Mouse (Mus musculus): ENCODE data around the gene Cmip. TPM values are rescaled to one million over a fixed set of nuclear protein-coding genes. Genes with fewer than 3 reads are reported as not detected.

The Cmip gene
- polyA plus RNA-seq, 1 experiment from 2014 or later: 87.3 TPM

DNA sequence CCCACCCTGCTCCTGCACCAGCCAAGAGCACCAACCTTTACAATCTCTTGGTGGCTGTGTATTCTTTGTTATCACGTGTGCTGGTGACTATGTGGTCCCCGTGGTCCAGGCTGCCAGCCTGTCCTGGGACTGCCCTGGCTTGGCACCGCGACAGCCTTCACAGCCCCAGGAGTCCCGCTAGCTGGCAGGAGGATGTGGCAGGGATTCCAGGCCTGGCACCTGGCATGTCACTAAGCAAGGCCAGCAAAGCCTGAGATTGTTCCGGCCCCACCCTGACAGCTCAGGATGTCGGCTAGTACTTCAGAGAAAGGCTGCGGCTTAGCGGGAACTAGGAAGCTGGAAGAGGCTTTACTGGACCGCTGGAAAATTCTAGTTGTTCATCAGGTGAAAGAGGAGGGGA, 106.4 kb downstream of the Cmip start:
- H3K27ac ChIP-seq: 0 out of 2 replicates have a peak overlapping the region, but pooled peaks have one; percentile 12
- H3K9me3 ChIP-seq: no peaks in the 10 kb centered on the region
- H3K4me2 ChIP-seq: no peak overlapping the region
- H3K36me3 ChIP-seq: no peaks in the 10 kb centered on the region
- peaks cover 65% of the 10 kb centered on the region for H3K4me1 ChIP-seq (replicated peaks)
- WGBS: 84% methylated on average over 10 of the region's 10 CpGs
- H3K4me3 ChIP-seq: no peak overlapping the region
- no peaks in the 10 kb centered on the region for H3K27me3 ChIP-seq
- H3K9ac ChIP-seq: no peak overlapping the region
- no peak for ATAC-seq (ENCODE audit: low FRiP score)

GRCm38 (mm10) chr8:117364374-117365160, 107.7 kb downstream of the Cmip start:
- H3K4me3 ChIP-seq: no peak overlapping the region
- no peak for ATAC-seq (ENCODE audit: low FRiP score)
- peaks cover 77% of the 10 kb centered on the region for H3K4me1 ChIP-seq (replicated peaks)
- no peaks in the 10 kb centered on the region for H3K9me3 ChIP-seq
- H3K27me3 ChIP-seq: no peaks in the 10 kb centered on the region
- no peaks in the 10 kb centered on the region for H3K36me3 ChIP-seq
- H3K27ac ChIP-seq: peak overlapping the region; percentile 40; the same call in 1 of the 2 replicates
- 86% methylated on average over 19 of the region's 19 CpGs for WGBS
- no peak overlapping the region for H3K4me2 ChIP-seq
- no peak overlapping the region for H3K9ac ChIP-seq

DNA sequence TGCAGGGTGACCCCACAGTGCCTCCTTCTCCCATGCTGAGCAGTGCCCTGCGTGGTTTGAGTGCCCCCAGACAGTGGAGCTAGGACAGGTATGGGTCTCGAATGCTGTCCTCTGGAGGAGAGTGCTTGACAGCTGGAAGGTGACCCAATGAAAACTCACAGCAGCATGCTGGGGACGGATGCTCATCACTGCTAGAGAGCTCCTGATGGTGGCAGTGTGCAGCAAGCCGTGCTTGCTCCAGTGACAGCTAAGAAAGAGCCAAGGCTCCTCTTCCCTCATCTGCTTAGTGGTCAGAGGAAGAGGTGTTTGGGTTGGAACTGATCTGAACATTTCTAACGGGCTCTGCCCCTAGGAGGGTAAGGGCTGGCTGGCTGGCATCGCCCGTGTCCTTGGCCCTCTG, 109.6 kb downstream of the Cmip start:
- Histone ChIP-seq H3K27ac (peak overlapping the region; percentile 37; the same call in 1 of the 2 replicates), H3K36me3 (no peaks in the 10 kb centered on the region), H3K9ac (no peak overlapping the region), H3K27me3 (no peaks in the 10 kb centered on the region), H3K9me3 (no peaks in the 10 kb centered on the region), H3K4me2 (no peak overlapping the region), H3K4me1 (replicated peaks) (peaks cover 90% of the 10 kb centered on the region), H3K4me3 (no peak overlapping the region)
- ATAC-seq (ENCODE audit: low FRiP score): no peak
- 63% methylated on average over 7 of the region's 7 CpGs for WGBS

DNA sequence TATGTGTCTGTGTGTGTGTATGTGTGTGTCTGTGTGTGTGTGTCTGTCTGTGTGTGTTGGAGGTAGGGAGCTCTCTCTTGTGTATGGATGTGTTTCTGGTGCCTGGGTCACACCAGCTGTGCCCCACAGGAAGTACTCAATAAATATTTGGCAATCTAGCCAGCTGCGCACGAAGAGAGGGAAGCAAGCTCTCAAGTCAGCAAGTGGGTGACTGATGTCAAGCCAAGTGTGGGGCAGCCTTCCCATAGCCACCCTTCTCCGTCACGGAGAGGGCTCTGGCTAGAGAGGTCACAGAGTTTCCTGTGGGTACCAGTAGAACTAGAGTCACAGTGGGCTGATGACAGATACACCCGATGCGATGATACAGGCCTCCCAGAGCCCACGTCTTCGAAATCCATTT, 110.6 kb downstream of the Cmip start:
- H3K27ac ChIP-seq: no peak overlapping the region
- H3K27me3 ChIP-seq: no peaks in the 10 kb centered on the region
- no peaks in the 10 kb centered on the region for H3K9me3 ChIP-seq
- H3K36me3 ChIP-seq: no peaks in the 10 kb centered on the region
- 82% methylated on average over 8 of the region's 8 CpGs for WGBS
- H3K4me2 ChIP-seq: no peak overlapping the region
- H3K4me3 ChIP-seq: no peak overlapping the region
- ATAC-seq (ENCODE audit: low FRiP score): no peak
- H3K9ac ChIP-seq: no peak overlapping the region
- peaks cover 90% of the 10 kb centered on the region for H3K4me1 ChIP-seq (replicated peaks)

GRCm38 (mm10) chr8:117368781-117369180, 111.9 kb downstream of the Cmip start:
- ATAC-seq (ENCODE audit: low FRiP score): no peak
- H3K4me3 ChIP-seq: no peak overlapping the region
- H3K27me3 ChIP-seq: no peaks in the 10 kb centered on the region
- H3K4me1 ChIP-seq (replicated peaks): peaks cover 89% of the 10 kb centered on the region
- H3K4me2 ChIP-seq: no peak overlapping the region
- no peak overlapping the region for H3K27ac ChIP-seq
- no peaks in the 10 kb centered on the region for H3K9me3 ChIP-seq
- no peaks in the 10 kb centered on the region for H3K36me3 ChIP-seq
- WGBS: 85% methylated on average over 8 of the region's 8 CpGs
- no peak overlapping the region for H3K9ac ChIP-seq

DNA sequence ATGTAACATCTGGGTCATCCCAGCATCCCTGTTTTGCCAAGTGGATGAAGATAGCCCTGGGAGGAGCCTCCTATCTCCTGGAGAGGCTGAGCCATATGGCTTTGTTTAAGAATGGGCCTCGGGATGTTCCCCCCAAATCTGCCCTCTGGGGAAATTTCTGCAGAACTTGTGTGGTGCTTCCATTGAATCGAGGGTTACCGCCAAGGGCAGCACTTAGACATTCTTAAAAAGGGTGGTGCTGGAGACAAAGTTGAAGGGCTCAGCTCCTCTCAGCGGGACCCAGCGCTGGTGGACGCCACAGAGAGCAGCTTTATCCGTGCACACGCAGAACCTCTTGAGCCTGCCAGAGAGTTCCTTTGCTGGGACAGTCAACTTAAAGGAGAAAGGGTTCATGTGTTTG, 113.1 kb downstream of the Cmip start:
- Histone ChIP-seq H3K4me2 (no peak overlapping the region), H3K4me1 (replicated peaks) (peaks cover 83% of the 10 kb centered on the region), H3K4me3 (no peak overlapping the region), H3K9me3 (no peaks in the 10 kb centered on the region), H3K36me3 (no peaks in the 10 kb centered on the region), H3K27me3 (no peaks in the 10 kb centered on the region), H3K9ac (no peak overlapping the region), H3K27ac (peak overlapping the region; percentile 79)
- 76% methylated on average over 8 of the region's 8 CpGs for WGBS
- no peak for ATAC-seq (ENCODE audit: low FRiP score)

GRCm38 (mm10) chr8:117371189-117371588, 114.3 kb downstream of the Cmip start:
- peaks cover 87% of the 10 kb centered on the region for H3K4me1 ChIP-seq (replicated peaks)
- H3K36me3 ChIP-seq: no peaks in the 10 kb centered on the region
- H3K4me2 ChIP-seq: no peak overlapping the region
- H3K27ac ChIP-seq: peak overlapping the region; percentile 79; the same call in 1 of the 2 replicates
- WGBS: 62% methylated on average over 7 of the region's 7 CpGs
- peak; percentile 31; the same call in 1 of the 2 replicates for ATAC-seq (ENCODE audit: low FRiP score)
- H3K9me3 ChIP-seq: no peaks in the 10 kb centered on the region
- no peaks in the 10 kb centered on the region for H3K27me3 ChIP-seq
- no peak overlapping the region for H3K9ac ChIP-seq
- H3K4me3 ChIP-seq: no peak overlapping the region

DNA sequence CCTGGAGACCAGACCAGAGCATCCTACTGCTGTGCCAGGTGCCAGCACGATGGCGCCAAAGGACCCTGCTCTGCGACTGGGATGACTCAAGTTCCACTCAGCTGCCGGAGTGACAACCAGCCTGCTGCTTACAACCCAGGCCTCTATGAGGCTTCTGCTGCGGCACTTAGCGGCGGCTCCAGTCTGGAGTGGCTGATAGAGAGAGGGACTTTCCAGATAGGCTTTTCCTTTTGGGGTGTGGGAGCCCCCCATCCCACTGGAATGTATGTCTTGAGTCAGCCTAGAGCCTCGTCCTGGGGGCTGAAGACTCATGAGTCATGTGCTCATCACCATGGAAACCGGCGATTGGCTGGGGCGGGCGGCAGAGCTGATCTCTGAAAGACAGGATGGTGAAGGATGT, 115.2 kb downstream of the Cmip start:
- Histone ChIP-seq H3K4me3 (no peak overlapping the region), H3K4me1 (replicated peaks) (peaks cover 87% of the 10 kb centered on the region), H3K27me3 (no peaks in the 10 kb centered on the region), H3K4me2 (no peak overlapping the region), H3K27ac (peak overlapping the region; percentile 79), H3K36me3 (0 out of 2 replicates have a peak, but pooled peaks cover under 1% of the 10 kb centered on the region), H3K9me3 (no peaks in the 10 kb centered on the region), H3K9ac (no peak overlapping the region)
- 0 out of 2 replicates have a peak, but pooled peaks have one; percentile 22 for ATAC-seq (ENCODE audit: low FRiP score)
- 58% methylated on average over 12 of the region's 12 CpGs for WGBS

DNA sequence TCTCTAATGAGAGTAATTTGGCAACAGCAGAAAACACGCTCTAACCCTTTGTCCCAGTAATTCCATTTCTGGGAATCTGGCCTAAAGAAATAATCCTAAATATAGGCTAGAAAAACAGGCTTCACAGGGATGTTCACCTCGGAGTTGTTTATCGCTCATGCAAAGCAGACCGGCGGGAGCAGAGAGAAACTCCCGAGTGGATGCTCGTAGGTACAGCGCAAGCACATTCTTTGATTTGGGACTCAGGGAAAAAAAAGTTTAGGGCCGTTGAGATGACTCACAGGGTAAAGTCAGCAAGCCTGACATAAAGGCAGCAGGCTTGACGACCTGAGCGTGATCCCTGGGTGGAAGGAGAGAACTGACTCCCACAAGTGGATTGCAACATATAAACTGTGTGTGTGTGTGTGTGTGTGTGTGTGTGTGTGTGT, 116.2 kb downstream of the Cmip start:
- peak overlapping the region; percentile 79 for H3K27ac ChIP-seq
- no peak overlapping the region for H3K4me3 ChIP-seq
- ATAC-seq (ENCODE audit: low FRiP score): no peak
- 71% methylated on average over 11 of the region's 11 CpGs for WGBS
- peaks cover 8% of the 10 kb centered on the region; the same call in 1 of the 2 replicates for H3K36me3 ChIP-seq
- H3K4me2 ChIP-seq: no peak overlapping the region
- no peaks in the 10 kb centered on the region for H3K27me3 ChIP-seq
- no peak overlapping the region for H3K9ac ChIP-seq
- peaks cover 83% of the 10 kb centered on the region for H3K4me1 ChIP-seq (replicated peaks)
- H3K9me3 ChIP-seq: no peaks in the 10 kb centered on the region

DNA sequence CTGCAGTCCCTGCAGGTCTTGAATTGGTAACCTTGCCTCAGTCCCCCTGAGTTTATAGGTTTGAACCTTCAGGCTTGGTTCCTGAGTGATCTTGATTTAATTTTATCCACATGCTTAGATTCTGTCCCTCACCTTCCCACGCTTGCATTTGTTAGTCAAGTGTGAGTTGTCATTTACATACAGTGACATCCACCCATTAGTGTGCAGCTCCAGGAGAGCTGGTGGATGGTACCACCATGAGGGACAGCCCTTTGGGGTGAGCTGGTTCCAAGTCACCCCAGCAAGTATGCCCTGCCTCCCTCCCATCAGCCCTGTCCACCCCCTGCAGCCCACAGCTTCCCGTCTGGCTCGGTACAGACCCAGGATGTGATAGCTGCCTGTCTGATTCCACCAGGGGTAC, 117.2 kb downstream of the Cmip start:
- Histone ChIP-seq H3K9ac (no peak overlapping the region), H3K9me3 (no peaks in the 10 kb centered on the region), H3K36me3 (peaks cover 11% of the 10 kb centered on the region; the same call in 1 of the 2 replicates), H3K4me3 (no peak overlapping the region), H3K4me1 (replicated peaks) (peaks cover 81% of the 10 kb centered on the region), H3K4me2 (no peak overlapping the region), H3K27ac (peak overlapping the region; percentile 12; the same call in 1 of the 2 replicates), H3K27me3 (no peaks in the 10 kb centered on the region)
- 73% methylated on average over 3 of the region's 3 CpGs for WGBS
- no peak for ATAC-seq (ENCODE audit: low FRiP score)

DNA sequence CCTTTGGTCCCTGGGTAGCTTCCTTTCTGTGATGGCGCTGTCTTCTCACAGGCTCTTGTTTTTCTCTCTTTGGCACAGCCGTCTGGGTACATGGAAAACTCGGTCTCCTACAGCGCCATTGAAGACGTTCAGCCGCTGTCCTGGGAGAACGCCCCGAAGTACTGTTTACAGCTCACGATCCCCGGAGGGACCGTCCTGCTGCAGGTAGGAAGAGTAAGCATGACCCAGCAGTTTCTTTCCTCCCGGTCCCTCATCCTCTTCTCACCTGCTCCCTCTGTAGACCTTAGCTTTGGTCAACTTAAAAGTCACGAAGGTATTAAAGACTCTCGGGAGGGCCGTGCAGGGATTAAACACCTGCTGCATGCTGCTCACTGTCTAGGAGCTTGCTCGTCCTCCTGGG, 120.1 kb downstream of the Cmip start:
- Histone ChIP-seq H3K4me2 (no peak overlapping the region), H3K36me3 (peaks cover 13% of the 10 kb centered on the region; the same call in 1 of the 2 replicates), H3K27me3 (no peaks in the 10 kb centered on the region), H3K27ac (no peak overlapping the region), H3K9ac (no peak overlapping the region), H3K9me3 (no peaks in the 10 kb centered on the region), H3K4me3 (no peak overlapping the region), H3K4me1 (replicated peaks) (peaks cover 75% of the 10 kb centered on the region)
- no peak for ATAC-seq (ENCODE audit: low FRiP score)
- 55% methylated on average over 16 of the region's 16 CpGs for WGBS

DNA sequence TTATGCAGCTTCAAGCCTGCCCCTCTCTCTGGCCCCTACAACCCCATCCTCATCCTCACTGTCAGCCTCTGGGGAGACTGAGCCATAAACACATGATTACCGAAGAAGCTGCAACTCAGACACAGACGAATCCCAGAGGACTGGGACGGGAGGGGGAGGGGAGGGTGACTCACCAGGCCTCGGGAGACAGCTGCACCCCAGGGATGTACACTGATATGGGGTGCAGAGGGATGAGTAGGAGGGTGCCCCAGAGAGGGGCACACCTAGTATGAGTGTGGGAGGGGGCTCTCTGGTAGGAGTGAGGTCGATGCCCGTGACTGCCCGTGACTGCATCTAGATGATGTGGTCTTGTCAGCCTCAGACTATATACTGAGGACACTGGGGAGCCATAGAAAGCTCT, 121.8 kb downstream of the Cmip start:
- no peaks in the 10 kb centered on the region for H3K9me3 ChIP-seq
- peak overlapping the region; percentile 52; the same call in 1 of the 2 replicates for H3K27ac ChIP-seq
- H3K4me3 ChIP-seq: no peak overlapping the region
- ATAC-seq (ENCODE audit: low FRiP score): no peak
- 79% methylated on average over 7 of the region's 7 CpGs for WGBS
- peaks cover 60% of the 10 kb centered on the region for H3K4me1 ChIP-seq (replicated peaks)
- H3K36me3 ChIP-seq: peaks cover 19% of the 10 kb centered on the region; the same call in 1 of the 2 replicates
- no peaks in the 10 kb centered on the region for H3K27me3 ChIP-seq
- H3K4me2 ChIP-seq: no peak overlapping the region
- 0 out of 2 replicates have a peak overlapping the region, but pooled peaks have one; percentile 13 for H3K9ac ChIP-seq

- peak overlapping the region; percentile 24; the same call in 1 of the 2 replicates for H3K9ac ChIP-seq
- H3K27me3 ChIP-seq: no peaks in the 10 kb centered on the region
- peaks cover 55% of the 10 kb centered on the region for H3K4me1 ChIP-seq (replicated peaks)
- peak overlapping the region; percentile 52 for H3K27ac ChIP-seq
- 54% methylated on average over 9 of the region's 10 CpGs for WGBS
- ATAC-seq (ENCODE audit: low FRiP score): no peak
- H3K9me3 ChIP-seq: no peaks in the 10 kb centered on the region
- H3K4me3 ChIP-seq: no peak overlapping the region
- peaks cover 24% of the 10 kb centered on the region for H3K36me3 ChIP-seq
- no peak overlapping the region for H3K4me2 ChIP-seq
Observed at GRCm38 (mm10) chr8:117379131-117379530, 122.3 kb downstream of the Cmip start.

Data from hindbrain, embryonic 13.5 days (tissue).